Mouse (Mus musculus) CH12.LX (cell line): ENCODE measurements around the gene Gm10715. TPM values are rescaled to one million over a fixed set of nuclear protein-coding genes. Genes with fewer than 3 reads are reported as not detected.
"Not testable (repeated sequence)": the region's sequence is repeated elsewhere in the genome, so short reads cannot be mapped to it uniquely, and the experiment has no call there.

Experiments used
- DNase-seq: peaks from one replicate; pipeline ENCODE4 v3.0.0-alpha.2; 2013; ENCODE audit errors: extremely low read depth
- H3K27ac ChIP-seq: 2 replicates; pipeline ENCODE4 v1.5.1; 2012; ENCODE audit warnings: low read depth, mild to moderate bottlenecking, control low read depth, moderate library complexity; ENCODE audit not compliant: insufficient read depth
- H3K27me3 ChIP-seq: replicated peaks from 2 replicates; pipeline ENCODE3; 2012; ENCODE audit warnings: inconsistent platforms
- H3K36me3 ChIP-seq, 2 experiments: replicated peaks in 1 of 2; 2 replicates each; pipeline versions ENCODE3 to v1.6.1; 2012; ENCODE audit warnings: inconsistent platforms in 1 of 2, low read length in 1 of 2, mild to moderate bottlenecking in 1 of 2, mixed read lengths in 1 of 2, moderate library complexity in 1 of 2; ENCODE audit not compliant: control insufficient read depth in 1 of 2, insufficient read depth in 1 of 2
- H3K4me1 ChIP-seq, 2 experiments: 2 replicates each; pipeline ENCODE4 v1.6.1; 2012; ENCODE audit warnings: inconsistent platforms in 1 of 2, moderate library complexity in 1 of 2; ENCODE audit not compliant: insufficient read depth in 2 of 2, control insufficient read depth in 1 of 2
- H3K4me2 ChIP-seq: 2 replicates; pipeline ENCODE4 v1.6.1; 2012; ENCODE audit warnings: low read depth, mild to moderate bottlenecking, control low read depth; ENCODE audit not compliant: poor library complexity, insufficient read depth, severe bottlenecking
- H3K4me3 ChIP-seq, 3 experiments: fragments of 150-350 bp in 1 of 3; sonication (generic) in 1 of 3; replicated peaks in 1 of 3; 2 replicates each; pipeline versions ENCODE3 to v1.5.1; 2011 to 2012; ENCODE audit warnings: low read depth in 2 of 3, low read length in 2 of 3, mild to moderate bottlenecking in 2 of 3, moderate library complexity in 2 of 3, control low read depth in 1 of 3, improper control_type of control experiment in 1 of 3, inconsistent platforms in 1 of 3, mixed read lengths in 1 of 3; ENCODE audit not compliant: poor library complexity in 1 of 3
- H3K79me2 ChIP-seq: replicated peaks from 2 replicates; pipeline ENCODE4 v1.6.1; 2012; ENCODE audit warnings: mild to moderate bottlenecking, moderate library complexity; ENCODE audit not compliant: control insufficient read depth, poor library complexity, insufficient read depth, severe bottlenecking; ENCODE audit errors: extremely low read depth
- H3K9ac ChIP-seq: 2 replicates; pipeline ENCODE4 v1.6.1; 2012; ENCODE audit warnings: low read depth, mild to moderate bottlenecking, control low read depth, moderate library complexity; ENCODE audit not compliant: insufficient read depth
- H3K9me3 ChIP-seq: replicated peaks from 2 replicates; pipeline ENCODE3; 2012; ENCODE audit warnings: low read length, inconsistent platforms, mixed read lengths
- dilution Hi-C: fragments of 300-500 bp; cut with MboI; formaldehyde crosslinking; loops from 2 replicates; pipeline ENCODE4 v1.14.3; 2020; ENCODE audit warnings: low sequenced_read_pairs; ENCODE audit not compliant: extremely low pct_unique_long_range_greater_than_20kb, extremely low pct_ligation_motif_present
- in situ Hi-C: fragments of 300-500 bp; cut with MboI; formaldehyde crosslinking; loops from 3 replicates; pipeline ENCODE4 v1.14.3; 2019; ENCODE audit warnings: low sequenced_read_pairs, low pct_ligation_motif_present, low pct_unique_long_range_greater_than_20kb, mixed read lengths
- polyA plus RNA-seq: library from polyadenylated mRNA; unstranded; fragments of >175 nt; gene quantifications from 2 replicates; pipeline ENCODE4 v1.2.1, GENCODE M21; 2012; ENCODE audit warnings: low read depth; ENCODE audit not compliant: insufficient read length
- total RNA-seq, 2 experiments: library from RNA; depleted of rRNA; stranded (reverse); fragments of 300-350 nt in 1 of 2; fragments of >200 nt in 1 of 2; gene quantifications; 2 replicates each; pipeline ENCODE4 v1.2.3; 2012 to 2014

The Gm10715 gene
- total and polyA plus RNA-seq, 3 experiments = not detected

DNA sequence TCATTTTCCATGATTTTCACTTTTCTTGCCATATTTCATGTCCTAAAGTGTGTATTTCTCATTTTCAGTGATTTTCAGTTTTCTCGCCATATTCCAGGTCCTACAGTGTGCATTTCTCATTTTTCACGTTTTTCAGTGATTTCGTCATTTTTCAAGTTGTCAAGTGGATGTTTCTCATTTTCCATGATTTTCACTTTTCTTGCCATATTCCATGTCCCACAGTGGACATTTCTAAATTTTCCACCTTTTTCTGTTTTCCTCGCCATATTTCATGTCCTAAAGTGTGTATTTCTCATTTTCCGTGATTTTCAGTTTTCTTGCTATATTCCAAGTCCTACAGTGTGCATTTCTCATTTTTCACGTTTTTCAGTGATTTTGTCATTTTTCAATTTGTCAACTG, 20.8 kb upstream of the Gm10715 start:
- dilution Hi-C loops = not testable (repeated sequence)

DNA sequence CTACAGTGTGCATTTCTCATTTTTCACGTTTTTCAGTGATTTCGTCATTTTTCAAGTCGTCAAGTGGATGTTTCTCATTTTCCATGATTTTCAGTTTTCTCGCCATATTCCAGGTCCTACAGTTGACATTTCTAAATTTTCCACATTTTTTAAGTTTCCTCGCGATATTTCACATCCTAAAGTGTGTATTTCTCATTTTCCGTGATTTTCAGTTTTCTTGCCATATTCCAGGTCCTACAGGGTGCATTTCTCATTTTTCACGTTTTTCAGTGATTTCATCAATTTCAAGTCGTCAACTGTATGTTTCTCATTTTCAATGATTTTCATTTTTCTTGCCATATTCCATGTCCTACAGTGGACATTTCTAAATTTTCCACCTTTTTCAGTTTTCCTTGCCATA, 19.6 kb upstream of the Gm10715 start, which contains the start of gene Gm10719:
Gene Gm10719, plus strand, starts transcription at position 301 of the 400 bp plus-strand sequence.
- H3K4me2 ChIP-seq, H3K27ac ChIP-seq, H3K9me3 ChIP-seq, dilution Hi-C loops, H3K36me3 ChIP-seq, H3K79me2 ChIP-seq, in situ Hi-C loops, DNase-seq, H3K27me3 ChIP-seq, H3K9ac ChIP-seq, H3K4me1 ChIP-seq, H3K4me3 ChIP-seq: not testable (repeated sequence)

More for the DNA sequence above, 20.8 kb upstream of the Gm10715 start:
- in situ Hi-C loops, H3K27me3 ChIP-seq, H3K27ac ChIP-seq, DNase-seq, H3K36me3 ChIP-seq, H3K9me3 ChIP-seq, H3K4me2 ChIP-seq, H3K79me2 ChIP-seq, H3K4me3 ChIP-seq, H3K9ac ChIP-seq, H3K4me1 ChIP-seq: not testable (repeated sequence)

DNA sequence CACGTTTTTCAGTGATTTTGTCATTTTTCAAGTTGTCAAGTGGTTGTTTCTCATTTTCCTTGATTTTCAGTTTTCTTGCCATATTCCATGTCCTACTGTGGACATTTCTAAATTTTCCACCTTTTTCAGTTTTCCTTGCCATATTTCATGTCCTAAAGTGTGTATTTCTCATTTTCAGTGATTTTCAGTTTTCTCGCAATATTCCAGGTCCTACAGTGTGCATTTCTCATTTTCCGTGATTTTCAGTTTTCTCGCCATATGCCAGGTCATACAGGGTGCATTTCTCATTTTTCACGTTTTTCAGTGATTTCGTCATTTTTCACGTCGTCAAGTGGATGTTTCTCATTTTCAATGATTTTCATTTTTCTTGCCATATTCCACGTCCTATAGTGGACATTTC, 17.7 kb upstream of the Gm10715 start:
- H3K9me3 ChIP-seq, H3K4me2 ChIP-seq, H3K27me3 ChIP-seq, dilution Hi-C loops, H3K4me3 ChIP-seq, in situ Hi-C loops, H3K27ac ChIP-seq, H3K9ac ChIP-seq, H3K4me1 ChIP-seq, DNase-seq, H3K79me2 ChIP-seq, H3K36me3 ChIP-seq: not testable (repeated sequence)

DNA sequence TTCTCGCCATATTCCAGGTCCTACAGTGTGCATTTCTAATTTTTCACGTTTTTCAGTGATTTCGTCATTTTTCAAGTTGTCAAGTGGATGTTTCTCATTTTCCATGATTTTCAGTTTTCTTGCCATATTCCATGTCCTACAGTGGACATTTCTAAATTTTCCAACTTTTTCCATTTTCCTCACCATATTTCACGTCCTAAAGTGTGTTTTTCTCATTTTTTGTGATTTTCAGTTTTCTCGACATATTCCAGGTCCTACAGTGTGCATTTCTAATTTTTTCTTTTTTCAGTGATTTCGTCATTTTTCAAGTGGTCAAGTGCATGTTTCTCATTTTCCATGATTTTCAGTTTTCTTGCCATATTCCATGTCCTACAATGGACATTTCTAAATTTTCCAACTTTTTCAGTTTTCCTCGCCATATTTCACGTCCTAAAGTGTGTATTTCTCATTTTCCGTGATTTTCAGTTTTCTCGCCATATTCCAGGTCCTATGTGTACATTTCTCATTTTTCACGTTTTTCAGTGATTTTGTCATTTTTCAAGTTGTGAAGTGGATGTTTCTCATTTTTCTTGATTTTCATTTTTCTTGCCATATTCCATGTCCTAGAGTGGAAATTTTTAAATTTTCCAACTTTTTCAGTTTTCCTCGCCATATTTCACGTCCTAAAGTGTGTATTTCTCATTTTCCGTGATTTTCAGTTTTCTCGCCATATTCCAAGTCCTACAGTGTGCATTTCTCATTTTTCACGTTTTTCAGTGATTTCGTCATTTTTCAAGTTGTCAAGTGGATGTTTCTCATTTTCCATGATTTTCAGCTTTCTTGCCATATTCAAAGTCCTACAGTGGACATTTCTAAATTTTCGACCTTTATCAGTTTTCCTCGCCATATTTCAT, 16.6 kb upstream of the Gm10715 start:
- H3K36me3 ChIP-seq, H3K4me3 ChIP-seq, H3K4me1 ChIP-seq, DNase-seq, in situ Hi-C loops, H3K4me2 ChIP-seq, H3K27ac ChIP-seq, H3K79me2 ChIP-seq, H3K9ac ChIP-seq, H3K9me3 ChIP-seq, H3K27me3 ChIP-seq, dilution Hi-C loops: not testable (repeated sequence)

DNA sequence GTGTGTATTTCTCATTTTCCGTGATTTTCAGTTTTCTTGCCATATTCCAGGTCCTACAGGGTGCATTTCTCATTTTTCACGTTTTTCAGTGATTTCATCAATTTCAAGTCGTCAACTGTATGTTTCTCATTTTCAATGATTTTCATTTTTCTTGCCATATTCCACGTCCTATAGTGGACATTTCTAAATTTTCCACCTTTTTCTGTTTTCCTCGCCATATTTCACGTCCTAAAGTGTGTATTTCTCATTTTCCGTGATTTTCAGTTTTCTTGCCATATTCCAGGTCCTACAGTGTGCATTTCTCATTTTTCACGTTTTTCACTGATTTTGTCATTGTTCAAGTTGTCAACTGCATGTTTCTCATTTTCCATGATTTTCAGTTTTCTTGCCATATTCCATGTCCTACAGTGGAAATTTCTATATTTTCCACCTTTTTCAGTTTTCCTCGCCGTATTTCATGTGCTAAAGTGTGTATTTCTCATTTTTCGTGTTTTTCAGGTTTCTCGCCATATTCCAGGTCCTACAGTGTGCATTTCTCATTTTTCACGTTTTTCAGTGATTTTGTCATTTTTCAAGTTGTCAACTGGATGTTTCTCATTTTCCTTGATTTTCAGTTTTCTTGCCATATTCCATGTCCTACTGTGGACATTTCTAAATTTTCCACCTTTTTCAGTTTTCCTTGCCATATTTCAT, 14.2 kb upstream of the Gm10715 start:
- H3K27ac ChIP-seq, H3K9me3 ChIP-seq, H3K4me2 ChIP-seq, H3K4me1 ChIP-seq, H3K4me3 ChIP-seq, H3K9ac ChIP-seq, in situ Hi-C loops, H3K36me3 ChIP-seq, DNase-seq, H3K79me2 ChIP-seq, H3K27me3 ChIP-seq, dilution Hi-C loops: not testable (repeated sequence)

DNA sequence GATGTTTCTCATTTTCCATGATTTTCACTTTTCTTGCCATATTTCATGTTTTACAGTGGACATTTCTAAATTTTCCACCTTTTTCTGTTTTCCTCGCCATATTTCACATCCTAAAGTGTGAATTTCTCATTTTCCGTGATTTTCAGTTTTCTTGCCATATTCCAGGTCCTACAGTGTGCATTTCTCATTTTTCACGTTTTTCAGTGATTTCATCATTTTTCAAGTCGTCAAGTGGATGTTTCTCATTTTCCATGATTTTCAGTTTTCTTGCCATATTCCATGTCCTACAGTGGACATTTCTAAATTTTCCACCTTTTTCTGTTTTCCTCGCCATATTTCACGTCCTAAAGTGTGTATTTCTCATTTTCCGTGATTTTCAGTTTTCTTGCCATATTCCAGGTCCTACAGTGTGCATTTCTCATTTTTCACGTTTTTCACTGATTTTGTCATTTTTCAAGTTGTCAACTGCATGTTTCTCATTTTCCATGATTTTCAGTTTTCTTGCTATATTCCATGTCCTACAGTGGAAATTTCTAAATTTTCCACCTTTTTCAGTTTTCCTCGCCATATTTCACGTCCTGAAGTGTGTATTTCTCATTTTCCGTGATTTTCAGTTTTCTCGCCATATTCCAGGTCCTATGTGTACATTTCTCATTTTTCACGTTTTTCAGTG, 13.2 kb upstream of the Gm10715 start, which contains the start of gene Gm10718:
Gene Gm10718, plus strand, starts transcription at position 236 of the 673 bp plus-strand sequence.
- H3K4me2 ChIP-seq, H3K9me3 ChIP-seq, H3K27ac ChIP-seq, H3K36me3 ChIP-seq, H3K4me1 ChIP-seq, DNase-seq, dilution Hi-C loops, H3K79me2 ChIP-seq, H3K27me3 ChIP-seq, H3K4me3 ChIP-seq, H3K9ac ChIP-seq, in situ Hi-C loops: not testable (repeated sequence)
